Mouse (Mus musculus) midbrain, postnatal 0 days (tissue): Measurements from ENCODE around the gene Cabp1. TPM values are rescaled to one million over a fixed set of nuclear protein-coding genes. Genes with fewer than 3 reads are reported as not detected.

Experiments used
- ATAC-seq: fragments of 200-750 bp; cut with Nextera tagmentation; 2 replicates; pipeline ENCODE4 v1.8.0; 2017; ENCODE audit warnings: moderate number of reproducible peaks, mild to moderate bottlenecking, moderate TSS enrichment, moderate library complexity; ENCODE audit not compliant: low FRiP score
- DNase-seq: peaks from one replicate; pipeline ENCODE4 v3.0.0-alpha.2; 2015; ENCODE audit warnings: low spot score
- H3K27ac ChIP-seq: fragments of 300-500 bp; sonication (generic); 2 replicates; pipeline ENCODE4 v1.5.1; 2014; ENCODE audit warnings: low read depth, mild to moderate bottlenecking, low read length, mixed read lengths
- H3K27me3 ChIP-seq: fragments of 300-500 bp; sonication (generic); 2 replicates; pipeline ENCODE4 v1.6.1; 2014; ENCODE audit warnings: low read length, control low read depth, mixed read lengths; ENCODE audit not compliant: insufficient read depth
- H3K36me3 ChIP-seq: fragments of 300-500 bp; sonication (generic); 2 replicates; pipeline ENCODE4 v1.6.1; 2014; ENCODE audit warnings: low read length, control low read depth, mixed read lengths; ENCODE audit not compliant: insufficient read depth
- H3K4me1 ChIP-seq: fragments of 300-500 bp; sonication (generic); 2 replicates; pipeline ENCODE4 v1.6.1; 2014; ENCODE audit warnings: mild to moderate bottlenecking, control low read depth, antibody characterized with exemption, low read length, mixed read lengths; ENCODE audit not compliant: insufficient read depth
- H3K4me2 ChIP-seq: fragments of 300-500 bp; sonication (generic); 2 replicates; pipeline ENCODE4 v1.6.1; 2014; ENCODE audit warnings: low read depth, mild to moderate bottlenecking, low read length, mixed read lengths; ENCODE audit not compliant: poor library complexity, severe bottlenecking
- H3K4me3 ChIP-seq: fragments of 300-500 bp; sonication (generic); 2 replicates; pipeline ENCODE4 v1.5.1; 2014; ENCODE audit warnings: low read depth, mild to moderate bottlenecking, low read length, moderate library complexity
- H3K9ac ChIP-seq: fragments of 300-500 bp; sonication (generic); replicated peaks from 2 replicates; pipeline ENCODE4 v1.6.1; 2014; ENCODE audit warnings: mild to moderate bottlenecking, low read length, moderate library complexity, mixed read lengths; ENCODE audit not compliant: poor library complexity, severe bottlenecking
- H3K9me3 ChIP-seq: fragments of 300-500 bp; sonication (generic); 2 replicates; pipeline ENCODE4 v1.6.1; 2016; ENCODE audit warnings: low read length, control low read depth
- CTCF ChIP-seq: IDR thresholded peaks from 2 replicates; pipeline ENCODE4 v1.5.1; 2016; ENCODE audit warnings: antibody characterized with exemption, mild to moderate bottlenecking
- WGBS: fragments of 180-500 bp; shearing (Covaris S2); extraction: QIAGEN DNeasy Blood & Tissue Kit; methylation state at CpG from one replicate; pipeline ENCODE4 v1.1.7; 2014; 5-methylcytosine and 5-hydroxymethylcytosine counted together
- polyA plus RNA-seq: library from polyadenylated mRNA; unstranded; fragments of >200 nt; fragmentation: Nextera tagmentation; extraction: Ambion mirVana; gene quantifications from 2 replicates; pipeline ENCODE4 v1.2.1, GENCODE M21; 2015
- total RNA-seq: library from RNA; depleted of rRNA; stranded (reverse); fragments of >200 nt; gene quantifications from 2 replicates; pipeline ENCODE4 v1.2.3, GENCODE M21; 2014

Cabp1 gene
- total and polyA plus RNA-seq, 2 experiments from 2014 or later, result 12.7 to 15.5 TPM

DNA sequence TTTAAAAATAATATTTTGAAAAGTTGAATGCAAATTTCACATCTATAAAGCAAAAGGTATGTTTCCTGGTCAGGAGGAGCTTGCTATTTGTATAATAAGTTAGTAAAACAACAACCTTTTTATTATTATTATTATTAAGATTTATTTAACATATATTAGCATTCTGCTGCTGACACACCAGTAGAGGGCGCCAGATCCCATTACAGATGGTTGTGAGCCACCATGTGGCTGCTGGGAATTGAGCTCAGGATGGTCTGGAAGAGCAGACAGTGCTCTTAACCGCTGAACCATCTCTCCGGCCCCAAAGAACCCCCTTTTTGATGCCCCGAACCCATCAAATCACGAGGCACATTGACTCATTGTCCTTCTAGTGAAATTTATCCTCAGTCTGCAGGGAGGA lies 13.1 kb upstream of the Cabp1 start:
- peak; percentile 58 for TF ChIP-seq CTCF
- Histone ChIP-seq H3K4me1 (no peaks in the 10 kb centered on the region), H3K4me2 (no peak overlapping the region), H3K4me3 (no peak overlapping the region), H3K27ac (no peak overlapping the region), H3K9me3 (no peaks in the 10 kb centered on the region), H3K36me3 (no peaks in the 10 kb centered on the region), H3K27me3 (no peaks in the 10 kb centered on the region), H3K9ac (no peak overlapping the region)
- DNase-seq (no peak), ATAC-seq (no peak)
- WGBS, result 64% methylated on average over 5 of the region's 5 CpGs

DNA sequence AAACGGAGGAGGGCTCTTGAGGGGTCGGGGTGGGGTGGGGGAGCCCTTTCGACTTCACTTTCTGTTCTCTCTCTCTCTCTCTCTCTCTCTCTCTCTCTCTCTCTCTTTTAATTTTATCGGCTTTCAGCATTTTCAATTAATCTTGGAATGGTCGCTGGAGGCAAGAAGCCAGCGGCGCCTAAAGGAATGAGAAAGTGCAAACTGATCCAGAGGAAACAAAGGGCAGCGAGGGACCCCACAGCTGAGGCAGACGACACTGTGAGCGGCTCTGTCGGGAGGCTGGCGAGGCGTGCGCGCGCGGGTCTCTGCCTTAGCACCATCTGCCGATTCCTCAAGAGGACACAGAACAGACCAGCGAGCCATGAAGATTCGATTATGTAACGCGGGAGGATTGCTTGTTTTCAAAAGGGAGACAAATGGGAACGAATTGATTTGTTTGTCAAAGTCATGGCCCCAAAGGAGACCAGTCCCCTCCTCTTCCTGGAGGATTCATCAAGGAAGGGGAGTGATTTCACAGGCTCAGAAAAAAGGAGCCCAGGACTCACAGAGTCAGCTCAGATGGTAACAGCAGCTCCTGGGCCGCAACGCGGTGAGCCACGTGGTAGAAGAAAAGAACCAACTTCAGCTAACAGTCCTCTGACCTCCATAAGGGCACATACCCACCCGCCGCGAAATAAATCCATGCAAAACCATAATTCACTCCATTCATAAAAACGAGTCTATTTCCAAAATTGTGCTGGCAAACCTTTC lies 10.6 kb upstream of the Cabp1 start:
- H3K27me3 ChIP-seq, result no peaks in the 10 kb centered on the region
- 0 out of 2 replicates have a peak, but pooled peaks have one; percentile 6 for TF ChIP-seq CTCF
- H3K9ac ChIP-seq, result 0 out of 2 replicates have a peak overlapping the region, but pooled peaks have one; percentile 33
- H3K4me2 ChIP-seq, result peak overlapping the region; percentile 59
- no peaks in the 10 kb centered on the region for H3K9me3 ChIP-seq
- no peaks in the 10 kb centered on the region for H3K36me3 ChIP-seq
- H3K4me1 ChIP-seq, result no peaks in the 10 kb centered on the region
- H3K4me3 ChIP-seq, result peak overlapping the region; percentile 25; the same call in 1 of the 2 replicates
- peak; percentile 75 for DNase-seq
- 2% methylated on average over 31 of the region's 31 CpGs for WGBS
- no peak for ATAC-seq
- no peak overlapping the region for H3K27ac ChIP-seq

DNA sequence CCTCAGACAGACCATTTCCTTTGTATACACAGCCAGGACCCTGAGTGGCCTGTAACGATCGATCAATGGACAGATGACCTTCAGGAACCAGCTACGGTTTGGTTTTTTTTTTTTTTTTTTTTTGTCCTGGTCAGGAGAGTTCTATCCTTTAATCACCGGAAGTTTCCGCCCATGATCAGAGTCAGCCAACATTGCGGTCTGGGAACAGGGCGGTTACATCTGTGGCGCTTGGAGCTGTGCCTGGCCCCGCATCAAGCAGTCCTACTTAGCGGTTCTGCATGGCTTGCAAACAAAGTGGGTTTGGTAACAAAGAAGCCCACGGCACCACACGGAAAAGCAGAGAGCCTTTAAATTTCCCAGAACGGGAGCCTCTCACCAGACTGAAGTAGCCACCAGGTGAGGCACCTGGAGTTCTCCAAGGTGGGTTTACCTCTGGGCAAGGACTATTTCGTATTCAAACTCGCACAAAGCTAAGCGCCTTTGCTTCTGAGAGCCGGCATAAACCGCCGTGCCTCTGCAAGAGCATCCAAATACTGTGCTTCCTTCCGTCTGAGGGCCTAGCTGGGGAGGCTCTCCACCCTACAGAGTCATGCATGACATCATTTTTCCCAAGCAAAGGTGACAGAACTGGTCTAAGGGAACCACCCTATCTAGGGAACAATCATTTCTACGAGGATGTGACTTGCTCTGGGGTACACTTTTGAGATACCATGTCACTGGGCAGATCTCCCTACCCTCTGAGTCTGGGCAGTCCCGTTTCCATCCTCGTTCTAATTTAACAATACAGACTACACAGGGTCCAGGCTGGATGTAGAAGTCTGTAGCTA lies 9.8 kb upstream of the Cabp1 start:
- DNase-seq, result peak; percentile 58
- H3K36me3 ChIP-seq, result no peaks in the 10 kb centered on the region
- no peaks in the 10 kb centered on the region for H3K27me3 ChIP-seq
- peak overlapping the region; percentile 59 for H3K4me2 ChIP-seq
- 0 out of 2 replicates have a peak overlapping the region, but pooled peaks have one; percentile 33 for H3K9ac ChIP-seq
- 18% methylated on average over 23 of the region's 23 CpGs for WGBS
- TF ChIP-seq CTCF, result no peak
- no peak overlapping the region for H3K27ac ChIP-seq
- no peaks in the 10 kb centered on the region for H3K9me3 ChIP-seq
- peak overlapping the region; percentile 25; the same call in 1 of the 2 replicates for H3K4me3 ChIP-seq
- H3K4me1 ChIP-seq, result no peaks in the 10 kb centered on the region
- no peak for ATAC-seq

DNA sequence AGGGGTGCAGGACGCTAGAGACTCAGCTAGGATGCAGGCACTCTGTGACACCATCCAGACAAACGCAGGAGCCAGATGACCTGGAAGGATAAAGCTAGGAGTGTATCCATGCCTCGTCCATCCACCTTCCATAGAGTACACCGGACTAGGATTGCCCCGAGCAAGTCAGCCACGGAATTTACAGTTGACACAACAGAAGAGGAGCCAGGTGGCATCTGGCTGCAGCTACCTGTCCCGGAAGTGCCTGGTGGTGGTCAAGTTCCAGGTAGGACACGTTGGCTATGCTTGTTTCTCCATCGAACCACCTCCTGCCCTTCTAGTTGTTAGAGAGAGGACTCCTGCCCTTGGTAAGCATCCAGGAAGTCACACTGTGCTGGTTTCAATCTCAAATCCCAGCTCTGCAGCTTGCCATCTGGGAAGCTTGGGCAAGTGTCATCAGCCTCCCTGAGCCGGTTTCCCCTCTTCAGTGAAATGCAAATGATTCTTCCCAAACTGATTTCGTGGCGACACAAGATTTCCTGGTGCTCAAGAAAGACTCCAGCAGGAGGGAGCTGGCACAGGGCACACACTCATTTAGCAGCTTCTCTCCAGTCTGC lies 543 bp upstream of the Cabp1 start:
- DNase-seq (no peak), ATAC-seq (no peak)
- H3K27me3 ChIP-seq, result peaks cover 21% of the 10 kb centered on the region
- no peaks in the 10 kb centered on the region for H3K9me3 ChIP-seq
- 0 out of 2 replicates have a peak overlapping the region, but pooled peaks have one; percentile 87 for H3K9ac ChIP-seq
- H3K27ac ChIP-seq, result no peak overlapping the region; the same call in 1 of the 2 replicates
- 5% methylated on average over 12 of the region's 12 CpGs for WGBS
- no peaks in the 10 kb centered on the region for H3K36me3 ChIP-seq
- no peak for TF ChIP-seq CTCF
- H3K4me1 ChIP-seq, result peaks cover 7% of the 10 kb centered on the region
- H3K4me2 ChIP-seq, result peak overlapping the region; percentile 99
- H3K4me3 ChIP-seq, result peak overlapping the region; percentile 66

DNA sequence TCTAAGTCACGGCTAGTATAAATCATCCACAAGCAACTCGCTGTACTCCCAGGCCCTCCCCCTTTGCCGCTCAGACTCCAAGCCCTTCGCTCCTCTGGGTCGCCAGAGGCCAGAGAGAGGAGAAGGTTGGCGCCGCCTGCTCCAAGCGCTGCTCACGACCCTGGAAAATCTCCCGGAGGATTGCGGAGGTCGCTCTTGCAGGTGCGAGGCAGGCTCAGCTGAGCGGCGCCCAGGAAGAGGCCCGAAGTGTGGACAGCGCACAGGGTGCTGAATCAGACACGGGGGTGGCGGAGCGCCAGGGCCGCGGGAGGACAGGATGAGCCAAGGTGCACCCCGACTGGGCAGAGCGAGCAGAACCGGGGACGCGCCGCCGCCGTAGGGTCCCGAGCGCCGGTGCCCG lies 955 bp downstream of the Cabp1 start:
- ATAC-seq (0 out of 2 replicates have a peak, but pooled peaks have one; percentile 12), DNase-seq (no peak)
- Histone ChIP-seq H3K9me3 (no peaks in the 10 kb centered on the region), H3K27ac (no peak overlapping the region), H3K27me3 (peaks cover 24% of the 10 kb centered on the region), H3K4me3 (peak overlapping the region; percentile 66), H3K9ac (peak overlapping the region; percentile 87), H3K4me2 (peak overlapping the region; percentile 99), H3K36me3 (no peaks in the 10 kb centered on the region), H3K4me1 (peaks cover 7% of the 10 kb centered on the region)
- WGBS, result 0% methylated on average over 34 of the region's 34 CpGs
- no peak; the same call in 1 of the 2 replicates for TF ChIP-seq CTCF
